Mouse (Mus musculus): ENCODE results near the gene Ctbp1. TPM values are rescaled to one million over a fixed set of nuclear protein-coding genes. Genes with fewer than 3 reads are reported as not detected.

Ctbp1 gene
- total RNA-seq, 1 experiment from 2014 or later, result 156 TPM

DNA sequence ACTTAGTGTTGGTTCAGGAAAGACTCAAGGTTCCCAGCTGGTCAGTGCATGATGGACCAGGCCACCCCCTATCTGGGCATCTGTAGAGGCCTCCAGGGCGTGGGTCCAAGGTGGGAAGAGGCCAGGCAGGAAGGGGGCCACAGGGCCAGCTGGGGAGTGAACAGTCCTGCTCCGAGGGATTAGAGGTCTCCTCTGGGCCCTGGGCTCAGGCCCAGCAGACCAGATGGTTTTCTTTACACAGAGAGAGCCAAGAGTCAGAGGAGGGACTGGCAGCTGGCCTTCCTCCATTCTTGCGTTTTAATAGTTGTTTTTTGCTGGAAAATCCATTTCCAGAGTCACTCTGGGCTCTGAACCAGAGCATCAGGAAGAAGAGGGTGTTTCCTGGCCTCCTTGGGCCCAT lies 29.1 kb downstream of the Ctbp1 start:
- no peak for ATAC-seq (replicated peaks; ENCODE audit: low read depth, poor library complexity, severe bottlenecking)

DNA sequence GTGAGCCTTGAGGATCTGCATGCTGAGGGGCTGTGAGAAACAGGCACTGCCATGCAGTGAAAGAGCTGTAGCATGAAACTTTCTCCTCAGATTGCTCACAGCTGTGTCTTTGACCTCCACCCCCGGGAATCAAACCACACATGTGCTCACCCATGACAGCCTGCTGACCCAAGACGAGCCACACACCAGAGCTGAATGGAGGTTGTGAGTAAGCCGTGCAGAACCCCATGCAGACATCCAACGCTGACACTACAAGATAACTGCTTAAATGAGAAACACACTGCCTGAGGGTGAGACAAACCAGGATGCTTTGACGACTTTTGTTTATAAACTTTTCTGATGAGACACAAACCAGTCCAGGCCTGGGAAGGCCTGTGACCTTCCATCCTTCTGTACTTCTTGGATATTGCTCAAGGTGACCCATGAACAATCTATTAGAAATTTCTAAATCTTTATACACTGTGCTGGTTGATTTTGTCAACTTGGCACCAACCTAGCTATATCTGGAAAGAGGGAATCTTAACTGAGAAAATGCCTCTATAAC lies 30.3 kb downstream of the Ctbp1 start:
- no peak for ATAC-seq (replicated peaks; ENCODE audit: low read depth, poor library complexity, severe bottlenecking)

DNA sequence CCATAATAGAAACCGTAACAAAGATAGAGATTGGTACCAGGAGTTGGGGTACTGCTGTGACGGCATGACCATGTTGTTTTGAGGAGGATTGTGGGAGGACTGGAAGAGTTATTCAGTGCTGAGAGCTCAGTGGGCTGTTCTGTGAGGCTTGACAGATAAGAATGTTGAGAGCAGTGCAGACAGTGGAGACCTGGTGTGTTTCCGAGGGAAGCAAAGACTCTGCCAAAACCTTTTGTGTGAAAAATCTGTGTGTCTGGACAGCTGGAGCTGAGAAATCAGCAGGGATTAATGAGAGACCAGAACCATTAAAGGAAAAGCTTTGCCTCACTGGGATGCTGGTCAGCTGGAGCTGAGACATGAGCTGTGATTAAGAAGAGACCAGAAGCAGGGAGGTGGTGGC lies 34.9 kb downstream of the Ctbp1 start:
- no peak for ATAC-seq (replicated peaks; ENCODE audit: low read depth, poor library complexity, severe bottlenecking)

- no peak for ATAC-seq (replicated peaks; ENCODE audit: low read depth, poor library complexity, severe bottlenecking)
Measured at GRCm38 (mm10) chr5:33239111-33239714, 35.6 kb downstream of the Ctbp1 start.

DNA sequence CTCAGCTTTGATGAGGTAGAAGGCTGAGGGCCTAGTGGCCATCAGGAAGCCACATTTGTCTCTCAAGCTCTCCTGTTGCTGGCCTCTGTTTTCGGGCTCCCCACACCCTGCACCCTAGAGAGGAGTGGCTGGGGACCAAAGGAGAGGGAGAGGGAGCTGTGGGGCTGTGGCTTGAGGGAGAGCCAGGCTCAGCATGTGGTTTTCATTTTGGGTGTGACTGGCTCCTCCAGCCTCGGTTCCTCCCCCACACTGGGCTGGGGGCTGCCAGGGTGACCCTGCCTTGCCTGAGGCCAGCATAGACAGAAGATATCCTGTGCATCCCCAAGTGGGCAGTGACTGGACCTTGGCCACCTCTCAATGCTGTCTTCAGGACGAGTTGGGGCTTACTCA lies 36.5 kb downstream of the Ctbp1 start:
- no peak for ATAC-seq (replicated peaks; ENCODE audit: low read depth, poor library complexity, severe bottlenecking)

DNA sequence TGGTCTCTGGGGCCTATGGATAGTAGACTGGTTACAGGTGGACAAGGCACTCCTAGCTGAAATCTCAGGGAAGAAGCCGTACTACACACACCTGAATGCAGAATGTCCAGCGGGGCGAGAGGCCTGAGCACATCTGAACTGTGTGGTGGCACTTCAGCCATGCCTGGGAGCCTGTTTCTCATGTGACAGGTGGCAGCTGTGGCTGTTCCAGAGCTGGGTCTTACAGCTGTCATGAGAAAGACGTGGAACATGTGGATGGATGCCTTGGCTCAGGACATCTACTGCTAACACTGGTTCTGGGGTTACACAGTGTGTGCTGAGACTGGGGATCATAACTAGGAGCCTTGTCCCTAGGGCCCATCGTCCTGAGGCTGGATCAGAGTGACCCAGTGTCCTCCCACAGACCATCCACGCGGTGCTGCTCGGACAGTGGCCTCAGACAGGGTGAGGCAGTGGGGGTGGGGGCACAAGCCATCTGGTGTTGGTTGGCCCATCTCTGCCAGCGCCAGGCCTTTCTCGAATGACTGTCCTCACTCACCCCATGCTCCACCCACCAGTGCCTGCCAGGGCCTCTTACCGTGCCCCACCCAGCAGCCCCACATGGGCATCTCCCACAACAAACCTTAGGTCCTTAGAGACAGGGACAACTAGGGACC lies 37.1 kb downstream of the Ctbp1 start:
- ATAC-seq (replicated peaks; ENCODE audit: low read depth, poor library complexity, severe bottlenecking), result no peak

DNA sequence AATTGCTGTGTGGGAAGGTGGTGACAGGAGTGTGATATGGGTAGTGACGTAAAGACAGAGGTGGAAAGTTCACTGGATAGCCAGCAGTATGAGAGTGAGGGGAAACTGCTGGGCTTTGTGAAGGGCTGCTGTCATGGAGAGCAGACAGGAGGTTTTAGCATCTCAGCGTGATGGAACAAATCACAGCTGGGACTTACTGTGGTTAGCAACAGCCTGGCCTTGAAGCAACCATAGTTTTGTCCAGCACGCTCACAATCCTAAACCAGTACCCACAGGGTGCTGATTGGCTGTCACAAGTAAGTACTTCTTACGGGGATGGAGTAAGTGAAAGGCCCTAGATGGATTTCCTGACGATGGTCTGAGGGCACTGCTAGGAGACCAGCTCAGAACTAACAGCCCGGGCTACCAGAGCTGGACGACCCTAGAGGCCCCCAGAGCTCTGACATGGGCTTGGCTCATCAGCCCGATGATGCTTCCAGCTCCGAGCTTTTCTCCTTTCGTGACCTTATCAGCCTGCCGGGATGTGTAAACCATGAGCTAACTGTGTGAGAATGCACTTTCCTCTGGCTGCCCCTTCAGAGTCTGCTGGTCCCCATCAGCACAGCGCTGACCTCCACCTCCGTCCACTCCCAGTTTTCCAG lies 40.3 kb downstream of the Ctbp1 start:
- ATAC-seq (replicated peaks; ENCODE audit: low read depth, poor library complexity, severe bottlenecking), result no peak

DNA sequence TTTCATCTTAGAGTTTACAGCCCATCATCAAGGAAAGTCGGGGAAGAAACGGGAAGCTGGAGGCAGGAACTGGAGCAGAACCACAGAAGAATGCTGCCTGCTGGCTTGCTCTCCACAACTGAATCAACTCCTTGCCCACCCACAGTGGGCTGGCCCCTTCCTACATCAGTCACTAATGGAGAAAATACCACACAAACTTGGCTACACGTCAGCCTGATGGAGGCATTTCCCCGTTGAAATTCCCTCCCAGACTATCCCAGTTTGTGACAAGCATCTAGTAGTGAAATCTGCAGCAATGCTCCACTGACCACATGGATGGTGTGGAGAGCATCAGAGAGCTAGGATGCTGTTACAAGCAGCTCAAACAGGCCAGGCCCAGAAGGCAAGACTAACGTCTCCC lies 42.0 kb downstream of the Ctbp1 start:
- ATAC-seq (replicated peaks; ENCODE audit: low read depth, poor library complexity, severe bottlenecking), result no peak

- ATAC-seq (replicated peaks; ENCODE audit: low read depth, poor library complexity, severe bottlenecking), result no peak
Measured at GRCm38 (mm10) chr5:33230285-33230684, 44.5 kb downstream of the Ctbp1 start.

DNA sequence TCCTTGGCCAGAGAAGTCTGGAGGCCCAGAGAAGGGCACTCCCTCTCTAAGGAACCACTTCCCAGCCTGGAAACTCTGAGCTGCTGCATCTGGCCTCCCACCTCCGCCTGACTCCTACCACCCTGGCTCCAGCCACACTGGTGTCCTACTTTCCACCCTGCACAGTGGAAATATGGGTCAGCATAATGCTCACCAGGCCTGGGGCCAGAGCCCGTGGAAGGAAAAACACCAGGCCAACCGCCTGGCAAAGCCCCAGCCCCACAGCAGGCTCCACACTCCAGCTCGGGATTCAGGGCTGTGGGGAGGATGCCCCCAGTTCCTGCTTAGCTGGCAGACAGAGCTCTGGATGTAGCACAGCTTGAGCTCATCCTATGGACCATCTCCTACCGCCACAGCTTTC lies 46.4 kb downstream of the Ctbp1 start:
- no peak for ATAC-seq (replicated peaks; ENCODE audit: low read depth, poor library complexity, severe bottlenecking)

GRCm38 (mm10) chr5:33225673-33226072 lies 49.1 kb downstream of the Ctbp1 start:
- no peak for ATAC-seq (replicated peaks; ENCODE audit: low read depth, poor library complexity, severe bottlenecking)

- no peak for ATAC-seq (replicated peaks; ENCODE audit: low read depth, poor library complexity, severe bottlenecking)
Measured at GRCm38 (mm10) chr5:33224491-33224890, 50.3 kb downstream of the Ctbp1 start.

- no peak for ATAC-seq (replicated peaks; ENCODE audit: low read depth, poor library complexity, severe bottlenecking)
Measured at GRCm38 (mm10) chr5:33222841-33223744, 51.7 kb downstream of the Ctbp1 start.

- no peak for ATAC-seq (replicated peaks; ENCODE audit: low read depth, poor library complexity, severe bottlenecking)
Measured at GRCm38 (mm10) chr5:33222389-33222788, 52.4 kb downstream of the Ctbp1 start.

GRCm38 (mm10) chr5:33220350-33221044 lies 54.3 kb downstream of the Ctbp1 start:
- no peak for ATAC-seq (replicated peaks; ENCODE audit: low read depth, poor library complexity, severe bottlenecking)

GRCm38 (mm10) chr5:33219831-33220230 lies 55.0 kb downstream of the Ctbp1 start:
- ATAC-seq (replicated peaks; ENCODE audit: low read depth, poor library complexity, severe bottlenecking), result no peak

DNA sequence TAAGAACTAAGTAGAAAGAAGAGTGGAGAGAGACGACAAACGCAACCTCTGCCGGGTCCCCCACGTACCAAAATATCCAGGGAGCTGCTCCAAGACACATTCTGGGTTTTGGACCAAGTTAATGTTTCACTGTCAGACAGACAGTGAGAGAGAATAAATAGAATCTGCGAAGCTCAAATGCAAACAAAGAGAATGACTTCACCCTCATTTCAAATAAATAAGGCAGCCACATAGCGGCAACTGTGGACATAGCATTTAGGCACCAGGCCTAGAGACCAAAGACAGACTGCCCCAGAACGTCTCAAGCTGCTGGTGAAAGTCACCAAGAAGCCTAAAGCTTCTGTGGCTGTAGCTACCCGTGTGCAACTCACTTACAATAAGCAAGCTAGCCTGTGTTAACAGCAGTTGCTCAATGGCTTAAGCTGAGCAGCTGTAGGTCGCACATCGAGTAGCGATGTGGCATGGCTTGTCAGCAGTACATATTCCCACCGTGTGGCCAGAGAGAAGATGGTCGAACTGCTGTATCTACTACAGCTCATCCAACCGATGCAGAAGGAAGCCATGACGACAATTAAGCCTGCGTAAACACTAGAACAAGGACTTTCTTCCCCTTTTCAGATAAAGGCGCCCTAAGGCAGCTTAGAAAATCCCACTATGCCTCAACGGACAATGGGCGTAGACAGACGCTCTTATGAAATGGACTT lies 55.9 kb downstream of the Ctbp1 start:
- ATAC-seq (replicated peaks; ENCODE audit: low read depth, poor library complexity, severe bottlenecking), result no peak

GRCm38 (mm10) chr5:33218081-33218480 lies 56.7 kb downstream of the Ctbp1 start, which contains the start of gene Spon2:
Gene Spon2, minus strand, starts transcription at chr5:33218455.
- peak; percentile 79 for ATAC-seq (replicated peaks; ENCODE audit: low read depth, poor library complexity, severe bottlenecking)

DNA sequence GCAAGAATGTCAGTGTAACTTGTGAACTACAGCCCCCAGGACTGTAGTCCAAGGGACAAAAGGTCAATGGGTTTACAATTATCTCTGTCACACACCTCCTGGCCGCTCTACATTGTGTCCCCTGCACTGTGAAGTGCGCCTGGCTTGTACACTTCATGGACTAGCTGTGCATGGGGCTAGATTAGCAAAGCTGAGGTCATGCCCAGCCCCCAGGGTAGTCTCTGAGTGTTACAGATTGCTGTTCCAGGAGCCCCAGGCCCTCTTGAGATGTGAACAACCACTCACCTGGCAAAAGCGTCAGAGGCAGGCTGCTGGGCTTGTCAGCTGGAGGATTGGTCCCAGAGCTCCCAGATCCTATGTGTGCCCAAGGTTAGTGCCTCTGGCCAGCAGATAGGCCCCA lies 57.1 kb downstream of the Ctbp1 start:
- peak; percentile 17; the same call in 1 of the 2 replicates for ATAC-seq (replicated peaks; ENCODE audit: low read depth, poor library complexity, severe bottlenecking)
